Mouse (Mus musculus): ENCODE results near the gene Ubl7. TPM values are rescaled to one million over a fixed set of nuclear protein-coding genes. Genes with fewer than 3 reads are reported as not detected.

The Ubl7 gene
- polyA plus RNA-seq, 1 experiment from 2014 or later = 101 TPM

- H3K27ac ChIP-seq (ENCODE audit: low read length) = no peak overlapping the region
- no peaks in the 10 kb centered on the region for H3K4me1 ChIP-seq (ENCODE audit: control insufficient read depth, insufficient read depth, low read length)
- H3K4me2 ChIP-seq (replicated peaks; ENCODE audit: low read depth, low read length) = no peak overlapping the region
- no peaks in the 10 kb centered on the region for H3K36me3 ChIP-seq (ENCODE audit: control insufficient read depth, insufficient read depth, low read length)
- no peak overlapping the region for H3K9ac ChIP-seq (replicated peaks; ENCODE audit: low read depth, low read length)
- 51% methylated on average over 7 of the region's 7 CpGs for whole genome bisulfite sequencing
- H3K4me3 ChIP-seq (ENCODE audit: low read depth, low read length) = no peak overlapping the region
- ATAC-seq (ENCODE audit: insufficient number of reproducible peaks, insufficient read depth, low FRiP score, low read depth) = no peak
- no peaks in the 10 kb centered on the region for H3K9me3 ChIP-seq (ENCODE audit: control insufficient read depth, low read depth, low read length)
- H3K27me3 ChIP-seq (ENCODE audit: control insufficient read depth, insufficient read depth, low read length) = peaks cover 7% of the 10 kb centered on the region; the same call in 1 of the 2 replicates
These were observed 36.7 kb downstream of the Ubl7 start for GRCm38 (mm10) chr9:57947381-57948030.

- H3K4me2 ChIP-seq (replicated peaks; ENCODE audit: low read depth, low read length) = no peak overlapping the region
- H3K9me3 ChIP-seq (ENCODE audit: control insufficient read depth, low read depth, low read length) = no peaks in the 10 kb centered on the region
- H3K9ac ChIP-seq (replicated peaks; ENCODE audit: low read depth, low read length) = no peak overlapping the region
- no peaks in the 10 kb centered on the region for H3K4me1 ChIP-seq (ENCODE audit: control insufficient read depth, insufficient read depth, low read length)
- WGBS = 75% methylated on average over 7 of the region's 7 CpGs
- H3K27me3 ChIP-seq (ENCODE audit: control insufficient read depth, insufficient read depth, low read length) = no peaks in the 10 kb centered on the region
- no peak for ATAC-seq (ENCODE audit: insufficient number of reproducible peaks, insufficient read depth, low FRiP score, low read depth)
- no peak overlapping the region for H3K27ac ChIP-seq (ENCODE audit: low read length)
- H3K36me3 ChIP-seq (ENCODE audit: control insufficient read depth, insufficient read depth, low read length) = no peaks in the 10 kb centered on the region
- no peak overlapping the region for H3K4me3 ChIP-seq (ENCODE audit: low read depth, low read length)
These were observed 37.7 kb downstream of the Ubl7 start for GRCm38 (mm10) chr9:57948333-57948931.

GRCm38 (mm10) chr9:57949102-57949704 is 38.4 kb downstream of the Ubl7 start:
- no peaks in the 10 kb centered on the region for H3K4me1 ChIP-seq (ENCODE audit: control insufficient read depth, insufficient read depth, low read length)
- H3K4me2 ChIP-seq (replicated peaks; ENCODE audit: low read depth, low read length) = no peak overlapping the region
- H3K36me3 ChIP-seq (ENCODE audit: control insufficient read depth, insufficient read depth, low read length) = no peaks in the 10 kb centered on the region
- no peak overlapping the region for H3K4me3 ChIP-seq (ENCODE audit: low read depth, low read length)
- 84% methylated on average over 8 of the region's 8 CpGs for WGBS
- no peak overlapping the region for H3K9ac ChIP-seq (replicated peaks; ENCODE audit: low read depth, low read length)
- no peak overlapping the region for H3K27ac ChIP-seq (ENCODE audit: low read length)
- ATAC-seq (ENCODE audit: insufficient number of reproducible peaks, insufficient read depth, low FRiP score, low read depth) = no peak
- H3K9me3 ChIP-seq (ENCODE audit: control insufficient read depth, low read depth, low read length) = no peaks in the 10 kb centered on the region
- H3K27me3 ChIP-seq (ENCODE audit: control insufficient read depth, insufficient read depth, low read length) = no peaks in the 10 kb centered on the region

- Histone ChIP-seq H3K9me3 (ENCODE audit: control insufficient read depth, low read depth, low read length) (no peaks in the 10 kb centered on the region), H3K36me3 (ENCODE audit: control insufficient read depth, insufficient read depth, low read length) (no peaks in the 10 kb centered on the region), H3K4me1 (ENCODE audit: control insufficient read depth, insufficient read depth, low read length) (no peaks in the 10 kb centered on the region), H3K4me2 (replicated peaks; ENCODE audit: low read depth, low read length) (no peak overlapping the region), H3K9ac (replicated peaks; ENCODE audit: low read depth, low read length) (no peak overlapping the region), H3K4me3 (ENCODE audit: low read depth, low read length) (no peak overlapping the region), H3K27me3 (ENCODE audit: control insufficient read depth, insufficient read depth, low read length) (no peaks in the 10 kb centered on the region), H3K27ac (ENCODE audit: low read length) (no peak overlapping the region)
- WGBS = 56% methylated on average over 8 of the region's 8 CpGs
- no peak for ATAC-seq (ENCODE audit: insufficient number of reproducible peaks, insufficient read depth, low FRiP score, low read depth)
These were observed 39.1 kb downstream of the Ubl7 start for GRCm38 (mm10) chr9:57949879-57950278.

- H3K27me3 ChIP-seq (ENCODE audit: control insufficient read depth, insufficient read depth, low read length) = no peaks in the 10 kb centered on the region
- no peak overlapping the region for H3K4me3 ChIP-seq (ENCODE audit: low read depth, low read length)
- 62% methylated on average over 9 of the region's 9 CpGs for WGBS
- no peak for ATAC-seq (ENCODE audit: insufficient number of reproducible peaks, insufficient read depth, low FRiP score, low read depth)
- H3K9me3 ChIP-seq (ENCODE audit: control insufficient read depth, low read depth, low read length) = no peaks in the 10 kb centered on the region
- H3K4me1 ChIP-seq (ENCODE audit: control insufficient read depth, insufficient read depth, low read length) = no peaks in the 10 kb centered on the region
- H3K36me3 ChIP-seq (ENCODE audit: control insufficient read depth, insufficient read depth, low read length) = no peaks in the 10 kb centered on the region
- H3K9ac ChIP-seq (replicated peaks; ENCODE audit: low read depth, low read length) = no peak overlapping the region
- no peak overlapping the region for H3K27ac ChIP-seq (ENCODE audit: low read length)
- H3K4me2 ChIP-seq (replicated peaks; ENCODE audit: low read depth, low read length) = no peak overlapping the region
These were observed 39.7 kb downstream of the Ubl7 start for GRCm38 (mm10) chr9:57950519-57950918.

GRCm38 (mm10) chr9:57951993-57952392 is 41.2 kb downstream of the Ubl7 start:
- WGBS = 71% methylated on average over 6 of the region's 6 CpGs
- H3K4me2 ChIP-seq (replicated peaks; ENCODE audit: low read depth, low read length) = no peak overlapping the region
- H3K4me1 ChIP-seq (ENCODE audit: control insufficient read depth, insufficient read depth, low read length) = no peaks in the 10 kb centered on the region
- no peak overlapping the region for H3K27ac ChIP-seq (ENCODE audit: low read length)
- no peaks in the 10 kb centered on the region for H3K9me3 ChIP-seq (ENCODE audit: control insufficient read depth, low read depth, low read length)
- no peak for ATAC-seq (ENCODE audit: insufficient number of reproducible peaks, insufficient read depth, low FRiP score, low read depth)
- H3K4me3 ChIP-seq (ENCODE audit: low read depth, low read length) = no peak overlapping the region
- H3K27me3 ChIP-seq (ENCODE audit: control insufficient read depth, insufficient read depth, low read length) = no peaks in the 10 kb centered on the region
- no peak overlapping the region for H3K9ac ChIP-seq (replicated peaks; ENCODE audit: low read depth, low read length)
- no peaks in the 10 kb centered on the region for H3K36me3 ChIP-seq (ENCODE audit: control insufficient read depth, insufficient read depth, low read length)

- no peak overlapping the region for H3K4me3 ChIP-seq (ENCODE audit: low read depth, low read length)
- no peaks in the 10 kb centered on the region for H3K27me3 ChIP-seq (ENCODE audit: control insufficient read depth, insufficient read depth, low read length)
- H3K27ac ChIP-seq (ENCODE audit: low read length) = no peak overlapping the region
- no peak overlapping the region for H3K4me2 ChIP-seq (replicated peaks; ENCODE audit: low read depth, low read length)
- no peaks in the 10 kb centered on the region for H3K9me3 ChIP-seq (ENCODE audit: control insufficient read depth, low read depth, low read length)
- ATAC-seq (ENCODE audit: insufficient number of reproducible peaks, insufficient read depth, low FRiP score, low read depth) = no peak
- 85% methylated on average over 12 of the region's 12 CpGs for WGBS
- H3K4me1 ChIP-seq (ENCODE audit: control insufficient read depth, insufficient read depth, low read length) = no peaks in the 10 kb centered on the region
- no peaks in the 10 kb centered on the region for H3K36me3 ChIP-seq (ENCODE audit: control insufficient read depth, insufficient read depth, low read length)
- no peak overlapping the region for H3K9ac ChIP-seq (replicated peaks; ENCODE audit: low read depth, low read length)
These were observed 44.4 kb downstream of the Ubl7 start for GRCm38 (mm10) chr9:57954962-57955744.

DNA sequence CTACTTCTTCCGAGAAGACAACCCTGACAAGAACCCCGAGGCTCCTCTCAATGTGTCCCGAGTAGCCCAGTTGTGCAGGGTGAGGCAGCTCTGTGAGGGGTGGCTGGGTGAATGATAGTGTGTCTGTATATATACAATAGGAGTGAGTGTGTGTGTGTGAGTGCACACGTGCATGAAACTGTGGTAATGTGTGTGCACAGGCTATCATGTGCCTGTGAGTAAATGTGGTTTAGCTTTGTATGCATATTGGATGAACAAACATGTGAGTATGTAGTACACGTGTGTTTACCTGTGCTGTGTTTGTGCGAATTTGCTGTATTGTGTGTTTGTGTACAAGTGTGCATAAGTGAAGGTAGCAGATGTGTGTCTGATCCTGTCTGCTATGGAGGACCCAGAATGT is 45.0 kb downstream of the Ubl7 start:
- Histone ChIP-seq H3K27me3 (ENCODE audit: control insufficient read depth, insufficient read depth, low read length) (no peaks in the 10 kb centered on the region), H3K9ac (replicated peaks; ENCODE audit: low read depth, low read length) (no peak overlapping the region), H3K4me2 (replicated peaks; ENCODE audit: low read depth, low read length) (no peak overlapping the region), H3K36me3 (ENCODE audit: control insufficient read depth, insufficient read depth, low read length) (no peaks in the 10 kb centered on the region), H3K9me3 (ENCODE audit: control insufficient read depth, low read depth, low read length) (no peaks in the 10 kb centered on the region), H3K4me3 (ENCODE audit: low read depth, low read length) (no peak overlapping the region), H3K27ac (ENCODE audit: low read length) (no peak overlapping the region), H3K4me1 (ENCODE audit: control insufficient read depth, insufficient read depth, low read length) (no peaks in the 10 kb centered on the region)
- ATAC-seq (ENCODE audit: insufficient number of reproducible peaks, insufficient read depth, low FRiP score, low read depth) = no peak
- 83% methylated on average over 6 of the region's 6 CpGs for WGBS

Measured in stomach, embryonic 14.5 days (tissue).